25 mouse cellular contexts compared by ENCODE assay signal in genomic region chr16:90642671-90643070, GRCm38 (mm10).
A peak's percentile ranks its signal among the peaks of the same experiment; 100 is the strongest.
DNase-seq lines count a peak whose midpoint lies in the region; ATAC-seq and TF ChIP-seq lines count a peak whose summit lies in the region.
"Had no signal": no experiment of that assay in that cellular context is flagged by ENCODE, and none has a peak within 500 bp of the region (broad histone marks: within the 10 kb centered on the region; RNA-seq: fewer than 3 reads in every experiment).

No protein-coding gene starts in this region.

- H3K9ac ChIP-seq in heart, adult 2 months (ENCODE audit: low read depth, low read length), result no peak overlapping the region
- H3K9ac ChIP-seq in hindbrain, embryonic 12.5 days, result no peak overlapping the region
- H3K9ac ChIP-seq: embryonic facial prominence, embryonic 13.5 days; embryonic facial prominence, embryonic 15.5 days had no signal

- no peak for ATAC-seq in hindbrain, embryonic 12.5 days (ENCODE audit: low FRiP score)
- ATAC-seq: CD4-positive, CD25-positive, alpha-beta regulatory T cell, adult 4 months; forebrain, embryonic 14.5 days; forebrain, embryonic 16.5 days; Patski had no signal

- H3K36me3 ChIP-seq in heart, adult 2 months (ENCODE audit: control insufficient read depth, insufficient read depth, low read length), result no peaks in the 10 kb centered on the region
- H3K36me3 ChIP-seq in hindbrain, embryonic 10.5 days, result no peaks in the 10 kb centered on the region
- H3K36me3 ChIP-seq in hindbrain, embryonic 12.5 days, result no peaks in the 10 kb centered on the region
- H3K36me3 ChIP-seq: embryonic facial prominence, embryonic 13.5 days; embryonic facial prominence, embryonic 15.5 days; forebrain, embryonic 10.5 days; G1E had no signal

- no peak overlapping the region for H3K4me3 ChIP-seq in heart, adult 2 months
- no peak overlapping the region for H3K4me3 ChIP-seq in hindbrain, embryonic 10.5 days
- H3K4me3 ChIP-seq in hindbrain, embryonic 12.5 days, result no peak overlapping the region
- H3K4me3 ChIP-seq: embryonic facial prominence, embryonic 13.5 days; embryonic facial prominence, embryonic 15.5 days; erythroblast, embryonic 14.5 days; forebrain, embryonic 10.5 days had no signal

- intact Hi-C loops in heart, adult 2 months (cut with DNase I), result no loop called here

- H3K4me1 ChIP-seq in heart, adult 2 months (ENCODE audit: control insufficient read depth, insufficient read depth, low read length), result no peaks in the 10 kb centered on the region
- H3K4me1 ChIP-seq in hindbrain, embryonic 10.5 days (replicated peaks), result peaks cover 2% of the 10 kb centered on the region; the same call in 1 of the 2 replicates
- H3K4me1 ChIP-seq in hindbrain, embryonic 12.5 days, result no peaks in the 10 kb centered on the region
- H3K4me1 ChIP-seq: embryonic facial prominence, embryonic 13.5 days; embryonic facial prominence, embryonic 15.5 days had no signal

- TF ChIP-seq EP300 in heart, adult 2 months (IDR thresholded peaks at IDR 0.05; ENCODE audit: insufficient read depth, low read depth, low read length), result no peak

- H3K9me3 ChIP-seq in hindbrain, embryonic 10.5 days, result 0 out of 2 replicates have a peak, but pooled peaks cover 6% of the 10 kb centered on the region
- no peaks in the 10 kb centered on the region for H3K9me3 ChIP-seq in hindbrain, embryonic 12.5 days (replicated peaks)
- H3K9me3 ChIP-seq: embryonic facial prominence, embryonic 13.5 days; embryonic facial prominence, embryonic 15.5 days; forebrain, embryonic 10.5 days had no signal

- TF ChIP-seq POLR2A in heart, adult 2 months (IDR thresholded peaks at IDR 0.05; ENCODE audit: insufficient read depth, low read depth, low read length), result no peak

- H3K4me2 ChIP-seq in hindbrain, embryonic 12.5 days (replicated peaks), result no peak overlapping the region
- H3K4me2 ChIP-seq: embryonic facial prominence, embryonic 13.5 days; embryonic facial prominence, embryonic 15.5 days had no signal

- no peaks in the 10 kb centered on the region for H3K79me2 ChIP-seq in heart, adult 2 months (replicated peaks; ENCODE audit: control insufficient read depth, insufficient read depth, low read length)

- no peak for TF ChIP-seq CTCF in heart, adult 2 months (IDR thresholded peaks at IDR 0.05)

- WGBS in heart, adult 2 months, result 91% methylated on average over 6 of the region's 6 CpGs
- 94% methylated on average over 6 of the region's 6 CpGs for WGBS in hindbrain, embryonic 10.5 days
- 93% methylated on average over 6 of the region's 6 CpGs for WGBS in hindbrain, embryonic 12.5 days

- H3K27me3 ChIP-seq in heart, adult 2 months (ENCODE audit: control insufficient read depth, insufficient read depth, low read length), result no peaks in the 10 kb centered on the region
- peaks cover 23% of the 10 kb centered on the region for H3K27me3 ChIP-seq in hindbrain, embryonic 10.5 days (ENCODE audit: insufficient read depth, poor library complexity, severe bottlenecking)
- peaks cover 12% of the 10 kb centered on the region; the same call in 1 of the 2 replicates for H3K27me3 ChIP-seq in hindbrain, embryonic 12.5 days
- H3K27me3 ChIP-seq: embryonic facial prominence, embryonic 13.5 days; embryonic facial prominence, embryonic 15.5 days; Patski had no signal

- H3K27ac ChIP-seq in heart, adult 2 months, result no peak overlapping the region
- no peak overlapping the region for H3K27ac ChIP-seq in hindbrain, embryonic 10.5 days
- H3K27ac ChIP-seq in hindbrain, embryonic 12.5 days, result no peak overlapping the region
- H3K27ac ChIP-seq: embryonic facial prominence, embryonic 13.5 days; embryonic facial prominence, embryonic 15.5 days; forebrain, embryonic 10.5 days had no signal

- peak; percentile 3 for DNase-seq in embryo, embryonic 10 days (ENCODE audit: low spot score)
- DNase-seq in embryo, embryonic 10.5 days (ENCODE audit: low spot score), result no peak
- peak; percentile 70 for DNase-seq in heart, adult 11 months
- no peak for DNase-seq in heart, adult 2 months
- peak; percentile 1 for DNase-seq in hindbrain, embryonic 10.5 days (ENCODE audit: low spot score)
- DNase-seq in spleen, postnatal 14 days (ENCODE audit: low spot score in 2 of 2), result no peak
- DNase-seq: adrenal gland, adult 2 months; adrenal gland, postnatal 10 days; adrenal gland, postnatal 25 days; B cell, adult 2 months; cerebellum, adult 11-12 months; cerebellum, adult 2 months; cerebellum, adult 9-10 months; cerebellum, postnatal 10 days; cerebellum, postnatal 25 days had no signal

Comparison
In these comparisons a context has a peak if more than half of its experiments do, and no peak if none do; other contexts are left out.
1. DNase-seq: peak in embryo, embryonic 10 days (single experiment), heart, adult 11 months (single experiment) and hindbrain, embryonic 10.5 days (single experiment); none in embryo, embryonic 10.5 days (single experiment), heart, adult 2 months (0 of 2) and spleen, postnatal 14 days (0 of 2).